Mouse (Mus musculus) spleen, adult 2 months (tissue): ENCODE results near the gene Nrxn3. TPM values are rescaled to one million over a fixed set of nuclear protein-coding genes. Genes with fewer than 3 reads are reported as not detected.

Source experiments
- DNase-seq, 2 experiments: peaks; one replicate each; pipeline versions ENCODE4 v3.0.0 to v3.0.0-alpha.2; 2012 to 2021; ENCODE audit warnings: low spot score in 2 of 2, low read depth in 1 of 2
- H3K27ac ChIP-seq: fragments of 200-500 bp; 2 replicates; pipeline ENCODE4 v1.5.1; 2012; ENCODE audit warnings: low read length, inconsistent platforms; ENCODE audit not compliant: insufficient read depth
- H3K27me3 ChIP-seq: fragments of 200-500 bp; 2 replicates; pipeline ENCODE4 v1.6.1; 2012; ENCODE audit warnings: mild to moderate bottlenecking, moderate library complexity, low read length, inconsistent platforms; ENCODE audit not compliant: control insufficient read depth, insufficient read depth
- H3K36me3 ChIP-seq: fragments of 200-500 bp; 2 replicates; pipeline ENCODE4 v1.6.1; 2012; ENCODE audit warnings: mild to moderate bottlenecking, low read length, inconsistent platforms; ENCODE audit not compliant: control insufficient read depth, insufficient read depth
- H3K4me1 ChIP-seq: fragments of 200-500 bp; 2 replicates; pipeline ENCODE4 v1.6.1; 2011; ENCODE audit warnings: inconsistent platforms; ENCODE audit not compliant: control insufficient read depth, insufficient read depth, insufficient read length
- H3K4me3 ChIP-seq: fragments of 200-500 bp; 2 replicates; pipeline ENCODE4 v1.5.1; 2011; ENCODE audit warnings: mild to moderate bottlenecking, inconsistent platforms; ENCODE audit not compliant: insufficient read depth, insufficient read length; ENCODE audit errors: extremely low read depth
- CTCF ChIP-seq: fragments of 200-500 bp; IDR thresholded peaks from 2 replicates; pipeline ENCODE4 v1.5.1; 2011; ENCODE audit warnings: mild to moderate bottlenecking, inconsistent platforms; ENCODE audit not compliant: insufficient read depth, insufficient read length, insufficient replicate concordance; ENCODE audit errors: extremely low read depth
- POLR2A ChIP-seq: fragments of 200-500 bp; IDR thresholded peaks from 2 replicates; pipeline ENCODE4 v1.6.1; 2011; ENCODE audit warnings: low read depth, low read length, inconsistent platforms
- WGBS: fragments of 180-500 bp; shearing (Covaris S2); methylation state at CpG from one replicate; pipeline ENCODE4 v1.1.7; 2018; 5-methylcytosine and 5-hydroxymethylcytosine counted together
- polyA plus RNA-seq: library from polyadenylated mRNA; depleted of rRNA; stranded (reverse); fragments of >200 nt; gene quantifications from 2 replicates; pipeline ENCODE4 v1.2.3, GENCODE M21; 2012

Gene Nrxn3
- polyA plus RNA-seq, 1 experiment = not detected

- 73% methylated on average over 4 of the region's 4 CpGs for WGBS
Measured at GRCm38 (mm10) chr12:89553223-89553880, 830.7 kb downstream of the Nrxn3 start.

GRCm38 (mm10) chr12:89554171-89554570 lies 831.5 kb downstream of the Nrxn3 start:
- no peaks in the 10 kb centered on the region for H3K4me1 ChIP-seq
- H3K27me3 ChIP-seq = no peaks in the 10 kb centered on the region
- TF ChIP-seq CTCF = no peak
- TF ChIP-seq POLR2A = no peak
- no peak overlapping the region for H3K4me3 ChIP-seq
- no peak for DNase-seq
- no peak overlapping the region for H3K27ac ChIP-seq
- no peaks in the 10 kb centered on the region for H3K36me3 ChIP-seq
- 83% methylated on average over 2 of the region's 2 CpGs for WGBS

More at GRCm38 (mm10) chr12:89553223-89553880, 830.7 kb downstream of the Nrxn3 start:
- Histone ChIP-seq H3K27me3 (no peaks in the 10 kb centered on the region), H3K27ac (no peak overlapping the region), H3K4me1 (no peaks in the 10 kb centered on the region), H3K36me3 (no peaks in the 10 kb centered on the region), H3K4me3 (no peak overlapping the region)
- no peak for DNase-seq
- TF ChIP-seq CTCF (no peak), POLR2A (no peak)

GRCm38 (mm10) chr12:89554740-89555430 lies 832.2 kb downstream of the Nrxn3 start:
- no peak for TF ChIP-seq POLR2A
- TF ChIP-seq CTCF = no peak
- Histone ChIP-seq H3K4me1 (no peaks in the 10 kb centered on the region), H3K4me3 (no peak overlapping the region), H3K27me3 (no peaks in the 10 kb centered on the region), H3K36me3 (no peaks in the 10 kb centered on the region), H3K27ac (no peak overlapping the region)
- no peak for DNase-seq
- 67% methylated on average over 2 of the region's 2 CpGs for WGBS

- Histone ChIP-seq H3K4me1 (no peaks in the 10 kb centered on the region), H3K4me3 (no peak overlapping the region), H3K27me3 (no peaks in the 10 kb centered on the region), H3K36me3 (no peaks in the 10 kb centered on the region), H3K27ac (no peak overlapping the region)
- DNase-seq = no peak
- 72% methylated on average over 1 of the region's 1 CpGs for WGBS
- TF ChIP-seq CTCF (no peak), POLR2A (no peak)
Measured at GRCm38 (mm10) chr12:89558921-89559320, 836.2 kb downstream of the Nrxn3 start.

- Histone ChIP-seq H3K27ac (no peak overlapping the region), H3K27me3 (no peaks in the 10 kb centered on the region), H3K36me3 (no peaks in the 10 kb centered on the region), H3K4me3 (no peak overlapping the region), H3K4me1 (no peaks in the 10 kb centered on the region)
- WGBS = 78% methylated on average over 4 of the region's 4 CpGs
- TF ChIP-seq CTCF (no peak), POLR2A (no peak)
- no peak for DNase-seq
Measured at GRCm38 (mm10) chr12:89561989-89562565, 839.4 kb downstream of the Nrxn3 start.

- Histone ChIP-seq H3K27ac (no peak overlapping the region), H3K4me3 (no peak overlapping the region), H3K4me1 (no peaks in the 10 kb centered on the region), H3K27me3 (no peaks in the 10 kb centered on the region), H3K36me3 (no peaks in the 10 kb centered on the region)
- TF ChIP-seq POLR2A (no peak), CTCF (no peak)
- 79% methylated on average over 6 of the region's 6 CpGs for WGBS
- DNase-seq = no peak
Measured at GRCm38 (mm10) chr12:89568723-89569377, 846.2 kb downstream of the Nrxn3 start.
